Mouse (Mus musculus) CH12.LX (cell line): ENCODE measurements around the gene Mamdc2.

Source experiments
- BHLHE40 ChIP-seq: IDR thresholded peaks from 2 replicates; pipeline ENCODE4 v1.6.1; 2011; ENCODE audit warnings: mild to moderate bottlenecking, low read depth, low read length, improper control_type of control experiment
- CTCF ChIP-seq, 2 experiments: IDR thresholded peaks in 1 of 2; conservative IDR thresholded peaks in 1 of 2; 2 replicates each; pipeline ENCODE4 v1.5.1; 2011 to 2012; ENCODE audit warnings: low read depth in 2 of 2, low read length in 2 of 2, improper control_type of control experiment in 1 of 2, inconsistent platforms in 1 of 2, mild to moderate bottlenecking in 1 of 2, moderate library complexity in 1 of 2
- EP300 ChIP-seq: IDR thresholded peaks from 2 replicates; pipeline ENCODE4 v1.6.1; 2011; ENCODE audit warnings: low read length, improper control_type of control experiment
- HCFC1 ChIP-seq: IDR thresholded peaks from 2 replicates; pipeline ENCODE4 v1.6.1; 2012; ENCODE audit warnings: low read depth, mild to moderate bottlenecking, inconsistent platforms, low read length, improper control_type of control experiment
- POLR2AphosphoS2 ChIP-seq: IDR thresholded peaks from 2 replicates; pipeline ENCODE4 v1.6.1; 2011; ENCODE audit warnings: low read depth, low read length, improper control_type of control experiment
- RAD21 ChIP-seq: IDR thresholded peaks from 2 replicates; pipeline ENCODE4 v1.6.1; 2011; ENCODE audit warnings: low read depth, mild to moderate bottlenecking, low read length, improper control_type of control experiment, moderate library complexity
- TCF12 ChIP-seq: IDR thresholded peaks from 2 replicates; pipeline ENCODE4 v1.6.1; 2014; ENCODE audit warnings: low read depth, mild to moderate bottlenecking, inconsistent platforms, low read length, improper control_type of control experiment
- ZKSCAN1 ChIP-seq: IDR thresholded peaks from 2 replicates; pipeline ENCODE4 v1.6.1; 2012; ENCODE audit warnings: low read depth, inconsistent platforms, low read length, improper control_type of control experiment, borderline replicate concordance

DNA sequence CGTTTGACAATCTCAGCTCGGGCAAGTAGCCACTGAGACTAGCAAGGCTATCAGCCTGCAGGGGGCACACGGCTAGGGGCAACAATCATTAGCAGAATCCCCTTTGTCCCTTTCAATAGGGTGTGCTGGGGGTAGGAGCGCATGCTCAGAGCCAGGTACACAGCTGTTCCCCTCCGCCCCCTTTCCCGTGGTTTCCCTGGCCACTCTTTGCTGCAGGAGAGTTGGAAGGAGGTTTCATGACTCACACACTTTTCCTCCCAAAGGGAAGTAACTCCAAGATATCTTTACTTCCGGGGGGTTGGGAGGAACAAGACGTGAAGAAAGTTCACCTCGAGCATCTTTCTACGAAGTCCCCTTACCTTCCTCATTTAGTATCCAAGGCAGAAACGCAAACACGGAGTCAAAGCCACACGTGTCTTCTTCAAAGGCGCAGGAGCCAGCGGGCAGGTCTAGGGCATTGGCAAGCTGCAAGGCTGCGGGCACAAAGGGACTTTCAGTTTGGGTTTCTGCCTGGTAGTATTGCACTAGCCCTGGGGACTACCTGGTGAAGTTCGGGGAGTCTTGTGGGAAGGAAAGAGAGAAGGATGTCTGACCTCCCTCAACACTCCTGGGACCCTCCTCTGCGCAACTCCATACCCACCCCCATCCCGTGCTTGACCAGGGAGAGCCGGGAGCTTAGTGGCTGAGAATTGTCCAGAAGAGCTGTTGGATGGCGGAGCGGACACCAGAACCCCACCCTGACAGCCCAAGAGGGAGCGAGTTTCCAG, 838 bp downstream of the Mamdc2 start:
- TF ChIP-seq TCF12 = no peak
- TF ChIP-seq POLR2AphosphoS2 = no peak
- TF ChIP-seq EP300 = no peak
- TF ChIP-seq HCFC1 = no peak
- peak in 1 of 2 experiments; percentile 58; a peak in 2 of 4 replicates for TF ChIP-seq CTCF (conservative IDR thresholded peaks at IDR 0.05 in 1 of 2, IDR thresholded peaks at IDR 0.05 in 1 of 2; ENCODE audit: low read depth in 2 of 2, low read length in 2 of 2)
- no peak for TF ChIP-seq BHLHE40
- peak; percentile 25 for TF ChIP-seq RAD21
- no peak for TF ChIP-seq ZKSCAN1
